Mouse (Mus musculus): ENCODE data around the gene Mgst2.

- no peak for TF ChIP-seq CTCF (IDR thresholded peaks at IDR 0.05; ENCODE audit: insufficient read depth, low read depth, low read length)
- no peak for TF ChIP-seq POLR2A (IDR thresholded peaks at IDR 0.05; ENCODE audit: insufficient read depth, low read depth, low read length)
Observed at GRCm38 (mm10) chr3:51627741-51628140, 32.4 kb upstream of the Mgst2 start.
